Mouse (Mus musculus) layer of hippocampus, adult 9-10 months (tissue): ENCODE measurements around the gene Ube4a.

Source experiments
- DNase-seq: peaks from one replicate; pipeline ENCODE4 v3.0.0; 2022; ENCODE audit warnings: low spot score

Gene Ube4a

GRCm38 (mm10) chr9:44965126-44965832, at the start of gene Ube4a:
Gene Ube4a, minus strand, starts transcription at chr9:44965600.
- peak; percentile 98 for DNase-seq

GRCm38 (mm10) chr9:45014879-45015278, 49.5 kb upstream of the Ube4a start:
- no peak for DNase-seq

DNA sequence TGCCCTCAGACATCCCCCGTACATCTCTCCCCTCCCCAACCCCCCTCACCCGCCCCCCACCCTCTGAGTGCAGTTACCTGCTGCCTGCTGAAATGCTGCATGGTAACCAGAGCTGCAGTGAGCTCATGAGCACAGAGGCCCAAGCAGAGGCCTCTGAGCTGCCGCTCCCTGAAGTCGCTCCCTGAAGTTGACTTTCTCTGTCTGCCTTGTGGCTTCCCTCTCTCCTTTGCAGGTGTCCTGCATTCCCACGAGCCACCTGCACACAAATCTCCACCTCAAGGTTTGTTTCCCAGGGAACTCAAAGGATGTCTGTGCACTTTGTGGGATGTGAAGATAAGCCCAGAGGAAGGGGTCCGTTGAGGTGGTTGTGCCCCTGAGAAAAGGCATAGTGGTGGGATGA, 45.9 kb upstream of the Ube4a start:
- no peak for DNase-seq

DNA sequence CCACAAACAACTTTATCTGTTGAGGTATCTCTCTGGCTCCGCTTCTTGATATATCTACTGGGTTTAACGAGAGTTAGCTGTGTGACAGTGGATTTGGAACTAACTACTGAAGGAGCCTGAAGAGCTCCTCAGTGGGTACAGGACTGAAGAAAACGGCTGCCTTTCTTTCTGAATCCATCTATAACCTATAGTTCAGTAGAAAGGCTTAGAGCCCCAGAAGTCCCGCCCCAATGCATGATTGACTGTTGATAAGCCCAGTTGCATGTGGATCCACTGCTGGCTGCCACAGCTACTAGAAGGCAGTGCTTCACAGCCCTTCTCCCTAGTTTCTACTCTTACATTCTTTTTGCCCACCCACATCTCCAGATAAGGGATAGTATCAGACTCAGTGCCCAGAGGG, 45.1 kb upstream of the Ube4a start:
- no peak for DNase-seq

GRCm38 (mm10) chr9:45009180-45010078, 44.0 kb upstream of the Ube4a start, which contains the start of gene Cd3e:
Gene Cd3e, minus strand, starts transcription at chr9:45009627.
- no peak for DNase-seq

DNA sequence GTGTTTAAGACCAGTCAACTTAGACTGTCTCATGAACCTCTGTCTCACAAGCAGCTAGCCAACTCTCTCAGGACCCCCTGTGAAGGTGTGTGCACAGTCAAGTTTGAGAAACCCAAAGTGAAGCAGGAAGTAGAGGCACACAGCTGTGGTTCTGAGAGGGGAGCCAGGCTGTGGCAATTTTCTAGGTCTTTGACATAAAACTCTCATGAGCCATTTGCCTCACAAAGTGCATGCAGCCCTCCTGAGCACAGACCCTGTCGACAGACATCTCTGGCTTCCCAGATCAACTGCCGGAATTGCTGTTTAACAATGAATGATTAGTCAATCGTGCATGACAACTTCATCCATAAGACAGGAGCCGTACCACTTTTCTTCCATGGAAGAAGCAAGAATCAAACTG, 42.9 kb upstream of the Ube4a start:
- DNase-seq = no peak

DNA sequence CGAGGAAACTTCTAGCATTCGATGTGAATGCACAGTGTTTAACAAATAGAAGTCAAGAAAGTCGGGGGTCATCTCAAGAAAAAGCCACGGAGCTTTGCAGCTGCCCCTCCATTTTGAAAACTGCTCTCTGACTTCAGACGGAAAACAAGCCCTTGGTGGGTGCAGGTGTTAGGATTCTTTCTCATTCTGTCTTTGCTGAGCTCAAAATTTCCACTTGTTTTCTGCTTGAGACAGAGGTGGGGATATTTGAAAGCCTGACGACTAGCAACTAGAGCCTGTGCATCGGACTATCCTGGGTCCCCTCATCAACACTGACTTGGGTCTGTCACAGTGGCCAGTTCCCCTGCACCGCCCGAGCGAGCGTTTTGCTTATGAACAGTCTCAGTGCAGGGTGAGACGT, 42.0 kb upstream of the Ube4a start:
- DNase-seq = no peak

DNA sequence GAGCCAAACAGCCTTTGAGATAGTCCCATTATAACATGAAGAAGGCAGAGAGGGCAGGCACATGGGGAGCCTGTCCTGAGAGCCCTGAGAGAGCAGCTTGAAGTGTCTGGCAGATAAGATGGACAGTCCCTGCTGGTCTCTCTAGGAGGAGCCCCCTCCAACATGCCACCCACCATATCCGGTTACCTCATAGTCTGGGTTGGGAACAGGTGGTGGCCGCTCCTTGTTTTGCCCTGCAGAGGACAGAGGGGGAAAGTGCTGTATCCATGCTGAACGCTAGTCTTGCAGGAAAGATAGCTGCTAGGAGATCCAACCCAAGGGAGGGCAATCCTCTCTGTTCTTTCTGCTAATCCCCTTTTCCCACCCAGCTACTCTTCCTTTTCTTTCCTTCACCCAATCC, 34.8 kb upstream of the Ube4a start:
- DNase-seq = no peak

DNA sequence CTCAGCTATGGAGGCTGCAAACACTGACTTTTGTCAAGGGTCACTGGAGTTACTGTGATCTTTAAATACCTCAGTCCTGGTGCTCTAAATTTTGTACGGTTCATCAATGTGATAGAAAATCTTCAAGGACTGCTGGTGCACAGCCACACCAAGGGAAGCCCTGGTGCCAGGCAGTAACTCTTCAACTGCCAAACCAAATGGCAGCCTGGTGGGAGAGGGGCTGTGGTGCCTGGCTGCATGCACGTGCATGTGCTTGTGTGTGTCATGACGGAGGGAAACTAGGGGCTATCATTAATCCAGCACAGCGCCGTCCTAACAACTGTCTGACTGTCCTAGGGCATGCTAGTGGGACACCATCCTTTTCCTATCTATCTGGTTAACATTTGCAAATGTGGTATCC, 34.4 kb upstream of the Ube4a start:
- no peak for DNase-seq

DNA sequence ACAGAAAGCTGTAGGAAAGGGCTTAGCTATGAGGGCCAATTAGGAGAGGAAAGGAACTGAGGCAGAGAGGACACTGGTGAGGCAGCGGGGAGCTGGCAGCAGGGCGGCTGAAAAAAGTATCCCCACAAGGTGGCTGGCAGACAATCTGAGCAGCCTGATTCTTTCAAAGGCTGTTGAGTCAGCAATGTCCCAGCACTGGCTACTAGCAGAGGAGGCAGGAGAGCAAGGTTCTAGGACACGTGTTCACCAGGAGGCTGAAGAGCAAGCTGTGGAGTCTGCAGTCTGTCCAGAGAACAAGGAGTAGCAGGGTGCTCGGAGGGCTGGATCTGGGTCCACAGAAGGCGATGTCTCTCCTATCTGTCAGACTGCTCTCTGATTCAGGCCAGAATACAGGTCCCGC, 33.8 kb upstream of the Ube4a start:
- no peak for DNase-seq

GRCm38 (mm10) chr9:44998138-44998537, 32.7 kb upstream of the Ube4a start:
- no peak for DNase-seq

GRCm38 (mm10) chr9:44996590-44996989, 31.2 kb upstream of the Ube4a start:
- DNase-seq = no peak

- DNase-seq = no peak
Measured at GRCm38 (mm10) chr9:44994962-44995361, 29.6 kb upstream of the Ube4a start.

GRCm38 (mm10) chr9:44993268-44993667, 27.9 kb upstream of the Ube4a start:
- DNase-seq = no peak

GRCm38 (mm10) chr9:44992271-44992670, 26.9 kb upstream of the Ube4a start:
- no peak for DNase-seq

GRCm38 (mm10) chr9:44991821-44992220, 26.4 kb upstream of the Ube4a start:
- no peak for DNase-seq

GRCm38 (mm10) chr9:44986976-44987375, 21.6 kb upstream of the Ube4a start:
- no peak for DNase-seq

GRCm38 (mm10) chr9:44986242-44986781, 20.9 kb upstream of the Ube4a start:
- no peak for DNase-seq

DNA sequence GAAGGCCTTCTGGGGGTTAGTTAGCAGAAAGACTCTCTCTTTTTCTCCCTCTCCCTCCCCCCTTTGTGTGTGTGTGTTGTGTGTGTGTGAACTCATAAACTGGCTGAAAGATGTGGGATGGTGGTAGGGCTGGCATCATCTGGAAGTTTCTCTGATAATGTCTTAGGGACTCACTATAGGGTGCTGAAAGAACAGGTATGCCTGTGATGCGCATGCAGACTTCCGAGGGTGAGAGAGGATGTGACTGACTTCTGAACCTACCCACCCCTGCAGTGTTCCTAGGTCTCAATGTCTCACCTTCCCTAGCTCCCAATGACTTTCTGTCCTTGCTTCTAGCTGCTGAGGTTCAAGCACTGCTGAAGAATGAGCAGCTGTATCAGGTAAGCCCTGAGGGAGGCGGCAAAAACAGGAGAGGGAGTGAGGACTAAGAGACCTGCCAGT, 20.3 kb upstream of the Ube4a start:
- no peak for DNase-seq

DNA sequence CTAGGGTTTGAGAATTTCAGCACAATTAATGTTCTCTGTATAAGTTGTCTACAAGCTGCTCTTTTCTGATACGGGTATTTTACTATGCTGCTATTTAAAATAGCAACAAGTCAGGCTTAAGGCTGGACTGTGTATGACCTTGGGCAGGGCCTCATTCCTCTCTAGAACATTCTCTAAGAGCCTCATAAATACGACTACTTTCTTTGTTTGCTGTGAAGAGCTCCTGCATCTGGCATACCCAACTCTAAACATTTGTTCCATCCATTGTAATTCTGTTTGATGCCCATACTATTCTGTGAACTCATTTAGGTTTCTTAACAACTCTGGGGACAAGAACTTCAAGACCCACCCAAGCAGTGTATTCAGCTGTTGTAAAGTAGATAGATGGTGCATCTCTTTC, 17.6 kb upstream of the Ube4a start:
- DNase-seq = no peak

- DNase-seq = no peak
Measured at GRCm38 (mm10) chr9:44982531-44982930, 17.1 kb upstream of the Ube4a start.

- no peak for DNase-seq
Measured at GRCm38 (mm10) chr9:44982081-44982480, 16.7 kb upstream of the Ube4a start.

GRCm38 (mm10) chr9:44981676-44982075, 16.3 kb upstream of the Ube4a start, which contains the start of gene Cd3d:
Gene Cd3d, plus strand, starts transcription at chr9:44981786.
- DNase-seq = no peak
